Mouse (Mus musculus): ENCODE measurements around the gene Pomp.

- no peak for TF ChIP-seq CTCF (IDR thresholded peaks at IDR 0.05)
- TF ChIP-seq EP300 (IDR thresholded peaks at IDR 0.05), result no peak
Observed at GRCm38 (mm10) chr5:147828846-147829245, 31.4 kb upstream of the Pomp start.
